Mouse (Mus musculus): Measurements from ENCODE around the gene Gpi1.

DNA sequence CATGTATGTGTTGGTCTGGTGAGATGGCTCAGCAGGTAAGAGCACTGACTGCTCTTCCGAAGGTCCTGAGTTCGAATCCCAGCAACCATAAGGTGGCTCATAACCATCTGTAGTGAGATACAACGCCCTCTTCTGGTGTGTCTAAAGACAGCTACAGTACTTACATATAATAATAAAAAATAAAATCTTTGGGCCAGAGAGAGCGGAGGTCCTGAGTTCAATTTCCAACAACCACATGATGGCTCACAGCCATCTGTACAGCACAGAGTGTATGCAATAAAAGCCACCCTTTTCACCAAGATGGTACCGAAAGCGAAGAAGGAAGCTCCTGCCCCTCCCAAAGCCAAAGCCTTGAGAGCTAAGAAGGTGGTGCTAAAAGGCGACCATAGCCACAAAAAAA, 20.6 kb upstream of the Gpi1 start, which contains the start of gene Gm6096:
- TF ChIP-seq POLR2A (IDR thresholded peaks at IDR 0.05; ENCODE audit: low read depth, low read length) (no peak), CTCF (IDR thresholded peaks at IDR 0.05; ENCODE audit: borderline replicate concordance, insufficient read depth, low read length) (no peak)

All from embryonic fibroblast, embryonic 13.5 days (primary cell).